Mouse (Mus musculus) small intestine, adult 2 months (tissue): ENCODE measurements at regions not wholly inside any gene's neighbourhood (a gene's known extent, or its start where the extent isn't known, plus 50 kb on each side); places are given as distances from the start of the nearest gene placed in this dataset.
"Not testable (repeated sequence)": the region's sequence is repeated elsewhere in the genome, so short reads cannot be mapped to it uniquely, and the experiment has no call there.

Experiments used
- CTCF ChIP-seq: fragments of 200-500 bp; IDR thresholded peaks from 2 replicates; pipeline ENCODE4 v1.5.1; 2012; ENCODE audit warnings: low read depth, mild to moderate bottlenecking, control low read depth, inconsistent platforms, low read length, moderate library complexity, mixed read lengths; ENCODE audit not compliant: insufficient replicate concordance, insufficient read length; ENCODE audit errors: extremely low read depth
- POLR2A ChIP-seq: fragments of 200-500 bp; IDR thresholded peaks from 2 replicates; pipeline ENCODE4 v1.6.1; 2012; ENCODE audit warnings: low read depth, mild to moderate bottlenecking, control low read depth, inconsistent platforms, low read length, moderate library complexity

- TF ChIP-seq POLR2A, CTCF: not testable (repeated sequence)
Measured at GRCm38 (mm10) chr2:166511477-166511876, 202.2 kb downstream of the Prex1 start.
